Mouse (Mus musculus): ENCODE measurements at regions not wholly inside any gene's neighbourhood (a gene's known extent, or its start where the extent isn't known, plus 50 kb on each side); places are given as distances from the start of the nearest gene placed in this dataset.

DNA sequence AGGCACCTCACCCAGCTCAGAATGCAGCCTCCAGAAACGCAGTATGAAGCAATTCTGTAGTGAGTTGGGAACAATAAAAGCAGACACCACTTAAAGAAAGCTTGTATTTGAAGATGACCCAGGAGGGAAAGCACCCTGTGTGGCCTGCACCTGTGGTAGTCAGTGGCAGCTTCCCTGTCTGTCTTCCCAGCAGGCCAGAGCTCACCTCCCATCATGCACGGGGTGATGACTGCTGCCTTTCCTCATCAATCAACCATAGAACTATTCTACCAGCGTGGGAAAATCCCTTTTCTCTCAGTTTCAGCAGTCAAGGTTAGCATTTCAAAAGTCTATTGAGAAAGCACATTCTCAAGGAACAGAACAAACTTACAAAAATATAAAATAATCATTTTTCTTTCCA is 160.0 kb downstream of the Cog6 start:
- Histone ChIP-seq H3K4me3 (ENCODE audit: low read depth, low read length) (no peak overlapping the region), H3K36me3 (replicated peaks; ENCODE audit: insufficient read depth, low read length) (no peaks in the 10 kb centered on the region), H3K27ac (ENCODE audit: low read depth) (no peak overlapping the region), H3K9me3 (ENCODE audit: low read length) (no peaks in the 10 kb centered on the region), H3K27me3 (ENCODE audit: insufficient read depth, low read length) (no peaks in the 10 kb centered on the region), H3K9ac (replicated peaks) (no peak overlapping the region), H3K4me1 (ENCODE audit: insufficient read depth) (no peaks in the 10 kb centered on the region), H3K4me2 (ENCODE audit: low read depth, low read length) (no peak overlapping the region)
- WGBS (ENCODE audit: insufficient replicate concordance): 70% methylated on average over 3 of the region's 3 CpGs
- no peak for ATAC-seq
- TF ChIP-seq EP300 (IDR thresholded peaks at IDR 0.05; ENCODE audit: low read depth) (no peak), CTCF (IDR thresholded peaks at IDR 0.05; ENCODE audit: low read depth) (no peak)
- DNase-seq: no peak

DNA sequence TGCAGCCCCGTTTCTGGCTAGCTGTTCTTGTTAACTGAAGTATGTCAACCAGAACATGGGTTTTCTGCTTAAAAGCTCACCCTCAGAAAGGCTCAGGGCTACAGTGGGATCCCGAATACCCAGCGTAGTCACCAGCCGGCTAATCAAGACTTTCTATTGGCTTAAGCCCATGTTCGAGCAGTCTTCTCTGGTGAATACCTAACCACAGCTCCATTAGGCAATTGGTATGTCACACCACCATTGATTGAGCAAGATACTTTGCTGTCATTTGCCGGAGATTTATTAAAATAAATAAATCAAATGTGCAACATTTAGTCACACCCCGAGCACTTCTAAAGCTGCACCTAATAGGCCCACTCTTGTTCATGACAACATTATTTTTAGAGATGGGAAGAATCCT is 162.5 kb downstream of the Cog6 start:
- 77% methylated on average over 7 of the region's 7 CpGs for WGBS (ENCODE audit: insufficient replicate concordance)
- H3K9ac ChIP-seq (replicated peaks): no peak overlapping the region
- no peak for TF ChIP-seq EP300 (IDR thresholded peaks at IDR 0.05; ENCODE audit: low read depth)
- TF ChIP-seq CTCF (IDR thresholded peaks at IDR 0.05; ENCODE audit: low read depth): no peak
- no peaks in the 10 kb centered on the region for H3K36me3 ChIP-seq (replicated peaks; ENCODE audit: insufficient read depth, low read length)
- no peaks in the 10 kb centered on the region for H3K9me3 ChIP-seq (ENCODE audit: low read length)
- ATAC-seq: no peak
- H3K27ac ChIP-seq (ENCODE audit: low read depth): no peak overlapping the region
- no peak overlapping the region for H3K4me3 ChIP-seq (ENCODE audit: low read depth, low read length)
- H3K4me1 ChIP-seq (ENCODE audit: insufficient read depth): no peaks in the 10 kb centered on the region
- H3K4me2 ChIP-seq (ENCODE audit: low read depth, low read length): no peak overlapping the region
- H3K27me3 ChIP-seq (ENCODE audit: insufficient read depth, low read length): no peaks in the 10 kb centered on the region
- no peak for DNase-seq

DNA sequence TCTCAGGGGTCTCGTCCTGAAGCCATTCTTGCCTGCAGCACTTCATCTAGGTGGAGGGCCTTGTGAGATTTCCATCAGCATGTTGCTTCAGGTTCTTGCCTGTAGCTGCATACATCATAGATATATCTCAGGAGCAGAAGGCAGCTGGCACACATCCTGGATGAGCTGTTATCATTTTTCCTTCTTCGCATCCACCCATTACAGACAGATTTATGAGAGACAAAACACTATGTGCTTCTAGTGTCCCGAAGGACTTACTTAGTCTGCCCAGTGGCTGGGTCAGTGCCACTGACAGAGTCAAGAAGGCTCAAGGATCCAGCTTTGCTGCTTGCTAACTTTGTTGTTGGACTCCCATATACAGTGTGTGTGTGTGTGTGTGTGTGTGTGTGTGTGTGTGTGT is 163.9 kb downstream of the Cog6 start:
- H3K27me3 ChIP-seq (ENCODE audit: insufficient read depth, low read length): no peaks in the 10 kb centered on the region
- no peak for ATAC-seq
- no peak overlapping the region for H3K27ac ChIP-seq (ENCODE audit: low read depth)
- H3K9me3 ChIP-seq (ENCODE audit: low read length): no peaks in the 10 kb centered on the region
- no peak overlapping the region for H3K4me3 ChIP-seq (ENCODE audit: low read depth, low read length)
- no peaks in the 10 kb centered on the region for H3K4me1 ChIP-seq (ENCODE audit: insufficient read depth)
- TF ChIP-seq CTCF (IDR thresholded peaks at IDR 0.05; ENCODE audit: low read depth): no peak
- no peak for TF ChIP-seq EP300 (IDR thresholded peaks at IDR 0.05; ENCODE audit: low read depth)
- no peak for DNase-seq
- no peak overlapping the region for H3K4me2 ChIP-seq (ENCODE audit: low read depth, low read length)
- H3K9ac ChIP-seq (replicated peaks): no peak overlapping the region
- H3K36me3 ChIP-seq (replicated peaks; ENCODE audit: insufficient read depth, low read length): no peaks in the 10 kb centered on the region
- 81% methylated on average over 3 of the region's 3 CpGs for WGBS (ENCODE audit: insufficient replicate concordance)

DNA sequence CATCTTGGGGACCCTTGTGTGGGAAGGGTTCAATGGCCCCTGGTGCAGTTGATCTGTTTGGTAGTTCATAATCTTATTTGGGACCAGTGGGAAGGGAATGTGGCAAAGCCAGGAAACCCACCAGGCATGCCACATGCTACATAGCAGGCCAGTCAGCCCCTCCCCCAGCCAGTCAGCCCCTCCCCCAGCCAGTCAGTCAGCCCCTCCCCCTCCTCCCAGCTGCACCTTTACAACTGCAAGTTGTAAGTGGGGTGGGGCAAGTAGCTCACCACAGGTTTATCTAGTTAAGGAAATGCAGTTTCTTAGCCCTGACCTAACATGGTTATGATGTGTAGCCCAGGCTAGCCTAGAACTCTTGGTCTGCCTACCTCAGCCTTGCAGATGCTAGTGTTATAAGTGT is 171.9 kb downstream of the Cog6 start:
- no peaks in the 10 kb centered on the region for H3K4me1 ChIP-seq (ENCODE audit: insufficient read depth)
- no peaks in the 10 kb centered on the region for H3K27me3 ChIP-seq (ENCODE audit: insufficient read depth, low read length)
- no peak overlapping the region for H3K4me2 ChIP-seq (ENCODE audit: low read depth, low read length)
- no peak for ATAC-seq
- H3K36me3 ChIP-seq (replicated peaks; ENCODE audit: insufficient read depth, low read length): no peaks in the 10 kb centered on the region
- H3K9me3 ChIP-seq (ENCODE audit: low read length): no peaks in the 10 kb centered on the region
- no peak overlapping the region for H3K27ac ChIP-seq (ENCODE audit: low read depth)
- DNase-seq: no peak
- H3K9ac ChIP-seq (replicated peaks): no peak overlapping the region
- no peak overlapping the region for H3K4me3 ChIP-seq (ENCODE audit: low read depth, low read length)
- no peak for TF ChIP-seq EP300 (IDR thresholded peaks at IDR 0.05; ENCODE audit: low read depth)
- no peak for TF ChIP-seq CTCF (IDR thresholded peaks at IDR 0.05; ENCODE audit: low read depth)

DNA sequence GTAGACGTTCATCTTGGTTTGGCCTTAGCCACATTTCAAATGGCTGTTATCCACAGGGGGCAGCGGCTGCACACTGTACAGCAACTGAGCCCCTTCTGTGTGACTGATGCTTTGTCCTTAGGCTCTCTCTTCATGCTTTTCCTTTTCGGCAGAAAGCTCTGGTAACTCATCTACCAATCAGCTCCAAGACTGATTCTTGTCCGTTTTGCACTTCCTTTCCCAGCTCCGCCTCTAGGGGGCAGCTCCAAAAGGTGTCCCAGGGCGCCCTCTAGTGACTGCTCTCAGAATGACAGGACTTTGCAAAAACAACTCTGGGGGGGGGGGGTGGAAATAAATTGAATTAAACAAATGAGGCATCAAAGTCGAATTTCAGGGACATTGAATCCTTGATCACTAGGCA is 173.0 kb downstream of the Cog6 start:
- Histone ChIP-seq H3K27ac (ENCODE audit: low read depth) (no peak overlapping the region), H3K4me3 (ENCODE audit: low read depth, low read length) (no peak overlapping the region), H3K9ac (replicated peaks) (no peak overlapping the region), H3K36me3 (replicated peaks; ENCODE audit: insufficient read depth, low read length) (no peaks in the 10 kb centered on the region), H3K4me2 (ENCODE audit: low read depth, low read length) (no peak overlapping the region; the same call in 1 of the 2 replicates), H3K27me3 (ENCODE audit: insufficient read depth, low read length) (no peaks in the 10 kb centered on the region), H3K9me3 (ENCODE audit: low read length) (no peaks in the 10 kb centered on the region), H3K4me1 (ENCODE audit: insufficient read depth) (no peaks in the 10 kb centered on the region)
- TF ChIP-seq EP300 (IDR thresholded peaks at IDR 0.05; ENCODE audit: low read depth) (no peak), CTCF (IDR thresholded peaks at IDR 0.05; ENCODE audit: low read depth) (peak; percentile 98)
- ATAC-seq (0 out of 2 replicates have a peak, but pooled peaks have one; percentile 40), DNase-seq (peak; percentile 90)
- WGBS (ENCODE audit: insufficient replicate concordance): 27% methylated on average over 7 of the region's 7 CpGs

DNA sequence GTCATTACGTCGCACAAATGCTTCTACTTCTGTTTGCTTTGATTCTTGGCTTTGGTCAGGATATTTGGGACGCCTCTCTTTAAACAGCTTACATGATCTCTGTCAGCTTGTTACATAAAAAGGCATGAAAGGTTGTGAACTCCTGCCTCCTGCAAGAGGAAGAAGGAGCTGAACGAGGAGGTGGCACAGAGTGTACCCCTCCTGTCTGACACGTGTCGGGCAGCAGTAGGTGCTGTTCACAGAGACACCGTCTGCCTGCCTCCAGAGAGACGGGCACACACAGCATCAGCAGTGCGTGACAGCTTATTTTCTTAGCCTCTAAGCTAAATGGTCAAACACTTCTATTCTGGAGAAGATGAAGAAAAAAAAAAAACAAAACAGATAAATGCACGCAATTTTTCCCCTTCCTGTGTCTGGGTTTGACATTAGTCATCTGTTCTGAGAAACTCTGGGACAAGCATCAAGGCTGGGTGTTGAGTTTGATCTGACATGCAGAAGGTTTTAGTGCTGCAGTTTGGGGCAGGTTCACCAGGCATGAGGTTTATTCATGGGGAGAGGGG is 174.1 kb downstream of the Cog6 start:
- DNase-seq (no peak), ATAC-seq (no peak)
- Histone ChIP-seq H3K4me2 (ENCODE audit: low read depth, low read length) (no peak overlapping the region), H3K4me3 (ENCODE audit: low read depth, low read length) (no peak overlapping the region), H3K9me3 (ENCODE audit: low read length) (no peaks in the 10 kb centered on the region), H3K9ac (replicated peaks) (no peak overlapping the region), H3K27ac (ENCODE audit: low read depth) (no peak overlapping the region), H3K27me3 (ENCODE audit: insufficient read depth, low read length) (no peaks in the 10 kb centered on the region), H3K36me3 (replicated peaks; ENCODE audit: insufficient read depth, low read length) (no peaks in the 10 kb centered on the region), H3K4me1 (ENCODE audit: insufficient read depth) (no peaks in the 10 kb centered on the region)
- 75% methylated on average over 10 of the region's 10 CpGs for WGBS (ENCODE audit: insufficient replicate concordance)
- TF ChIP-seq EP300 (IDR thresholded peaks at IDR 0.05; ENCODE audit: low read depth) (no peak), CTCF (IDR thresholded peaks at IDR 0.05; ENCODE audit: low read depth) (no peak)

Measured in liver, postnatal 0 days (tissue).